Mouse (Mus musculus): ENCODE results near the gene Ralgds.

DNA sequence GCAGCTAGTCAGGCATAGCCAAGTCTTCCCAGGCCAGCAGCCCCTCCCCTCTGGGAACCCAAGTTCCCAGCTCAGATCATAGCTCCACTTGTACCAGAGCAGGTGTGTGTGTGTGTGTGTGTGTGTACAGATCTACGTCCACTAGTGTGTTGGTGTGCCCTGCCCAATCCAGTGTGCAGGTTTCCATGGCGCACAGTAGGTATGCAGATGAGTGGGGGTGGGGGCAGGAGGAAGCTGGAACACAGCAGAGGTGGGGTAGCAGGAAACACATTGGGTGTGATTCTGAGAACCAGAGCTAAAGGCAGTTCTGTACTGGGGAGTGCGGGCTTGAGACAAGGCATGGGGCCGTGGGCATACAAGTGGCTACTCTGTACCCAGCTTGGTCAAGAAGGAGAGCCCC is 51.5 kb downstream of the Ralgds start:
- TF ChIP-seq CTCF (IDR thresholded peaks at IDR 0.05; ENCODE audit: borderline replicate concordance, insufficient read depth, low read length) (no peak), POLR2A (IDR thresholded peaks at IDR 0.05; ENCODE audit: low read depth, low read length) (no peak)
